Mouse (Mus musculus): Measurements from ENCODE around the gene Kdm4a.

- TF ChIP-seq GATA1 (IDR thresholded peaks at IDR 0.05; ENCODE audit: borderline replicate concordance, low read length) (no peak), FLI1 (IDR thresholded peaks at IDR 0.05; ENCODE audit: low read length) (no peak)
These were observed 64.7 kb downstream of the Kdm4a start for GRCm38 (mm10) chr4:118115132-118115531.
